Mouse (Mus musculus) lung, embryonic 14.5 days (tissue): ENCODE results near the gene Krtcap2. TPM values are rescaled to one million over a fixed set of nuclear protein-coding genes. Genes with fewer than 3 reads are reported as not detected.
A peak's percentile ranks its signal among the peaks of the same experiment; 100 is the strongest.

Experiments used
- ATAC-seq: fragments of 200-750 bp; cut with Nextera tagmentation; 2 replicates; pipeline ENCODE4 v1.8.0; 2017; ENCODE audit warnings: mild to moderate bottlenecking, moderate TSS enrichment, moderate library complexity; ENCODE audit not compliant: insufficient read depth
- DNase-seq: peaks from one replicate; pipeline ENCODE4 v3.0.0-alpha.2; 2015
- H3K27ac ChIP-seq: fragments of 300-500 bp; sonication (generic); 2 replicates; pipeline ENCODE4 v1.5.1; 2014; ENCODE audit warnings: low read depth, mild to moderate bottlenecking, moderate library complexity
- H3K27me3 ChIP-seq: fragments of 300-500 bp; sonication (generic); 2 replicates; pipeline ENCODE4 v1.6.1; 2014; ENCODE audit warnings: low read length, control low read depth; ENCODE audit not compliant: insufficient read depth
- H3K36me3 ChIP-seq: fragments of 300-500 bp; sonication (generic); 2 replicates; pipeline ENCODE4 v1.6.1; 2014; ENCODE audit warnings: control low read depth; ENCODE audit not compliant: insufficient read depth
- H3K4me1 ChIP-seq: fragments of 300-500 bp; sonication (generic); 2 replicates; pipeline ENCODE4 v1.6.1; 2014; ENCODE audit warnings: antibody characterized with exemption, control low read depth; ENCODE audit not compliant: insufficient read depth
- H3K4me2 ChIP-seq: fragments of 300-500 bp; sonication (generic); 2 replicates; pipeline ENCODE4 v1.6.1; 2014; ENCODE audit warnings: mild to moderate bottlenecking
- H3K4me3 ChIP-seq: fragments of 300-500 bp; sonication (generic); 2 replicates; pipeline ENCODE4 v1.5.1; 2014; ENCODE audit warnings: low read depth, low read length
- H3K9ac ChIP-seq: fragments of 300-500 bp; sonication (generic); 2 replicates; pipeline ENCODE4 v1.6.1; 2014
- H3K9me3 ChIP-seq: fragments of 300-500 bp; sonication (generic); 2 replicates; pipeline ENCODE4 v1.6.1; 2016; ENCODE audit warnings: low read depth, low read length, control low read depth
- CTCF ChIP-seq: IDR thresholded peaks from 2 replicates; pipeline ENCODE4 v1.5.1; 2016; ENCODE audit warnings: antibody characterized with exemption, low read depth
- WGBS: fragments of 180-500 bp; shearing (Covaris S2); extraction: QIAGEN DNeasy Blood & Tissue Kit; methylation state at CpG from one replicate; pipeline ENCODE4 v1.1.7; 2014; 5-methylcytosine and 5-hydroxymethylcytosine counted together
- polyA plus RNA-seq: library from polyadenylated mRNA; unstranded; fragments of >200 nt; fragmentation: Nextera tagmentation; extraction: Ambion mirVana; gene quantifications from 2 replicates; pipeline ENCODE4 v1.2.1, GENCODE M21; 2014

Gene Krtcap2
- polyA plus RNA-seq = 293 and 312 TPM in 2 replicates

- peak within 1 kb of the TSS; percentile 80 for H3K9ac ChIP-seq
- H3K4me3 ChIP-seq = peak within 1 kb of the TSS; percentile 78
- H3K36me3 ChIP-seq = peaks cover 12% of the 10 kb centered on the region
- H3K27ac ChIP-seq = peak within 1 kb of the TSS; percentile 72
- H3K4me2 ChIP-seq = peak within 1 kb of the TSS; percentile 88
- peaks cover 15% of the 10 kb centered on the region; the same call in 1 of the 2 replicates for H3K27me3 ChIP-seq
- TF ChIP-seq CTCF = no peak
- H3K9me3 ChIP-seq = no peaks in the 10 kb centered on the region
- DNase-seq = peak; percentile 30
- H3K4me1 ChIP-seq = peaks cover 6% of the 10 kb centered on the region
- WGBS = 5% methylated on average over 20 of the region's 20 CpGs
- peak; percentile 16 for ATAC-seq
Observed at GRCm38 (mm10) chr3:89245688-89246171, at the start of gene Krtcap2. Gene Krtcap2 (plus strand): TSS chr3:89245966.

- H3K27me3 ChIP-seq = no peaks in the 10 kb centered on the region
- peak overlapping the region; percentile 63 for H3K9ac ChIP-seq
- H3K4me2 ChIP-seq = peak overlapping the region; percentile 69
- peak overlapping the region; percentile 39 for H3K4me3 ChIP-seq
- WGBS = 8% methylated on average over 33 of the region's 33 CpGs
- H3K4me1 ChIP-seq = no peaks in the 10 kb centered on the region
- DNase-seq = peak; percentile 95
- H3K27ac ChIP-seq = peak overlapping the region; percentile 80
- no peaks in the 10 kb centered on the region for H3K36me3 ChIP-seq
- peak; percentile 97 for ATAC-seq
- TF ChIP-seq CTCF = peak; percentile 63
- H3K9me3 ChIP-seq = no peaks in the 10 kb centered on the region
Observed at GRCm38 (mm10) chr3:89195979-89196877, 49.5 kb upstream of the Krtcap2 start.

- 75% methylated on average over 3 of the region's 3 CpGs for WGBS
- no peaks in the 10 kb centered on the region for H3K9me3 ChIP-seq
Observed at GRCm38 (mm10) chr3:89199839-89200238, 45.9 kb upstream of the Krtcap2 start.

GRCm38 (mm10) chr3:89202253-89203141, 43.3 kb upstream of the Krtcap2 start, which contains the start of gene Gba:
Gene Gba (plus strand): TSS chr3:89202928.
- WGBS = 23% methylated on average over 13 of the region's 13 CpGs
- H3K27ac ChIP-seq = 0 out of 2 replicates have a peak within 1 kb of the TSS, but pooled peaks have one; percentile 16
- peak; percentile 90 for ATAC-seq
- peak within 1 kb of the TSS; percentile 78 for H3K4me2 ChIP-seq
- TF ChIP-seq CTCF = no peak
- peak within 1 kb of the TSS; percentile 59 for H3K9ac ChIP-seq
- no peaks in the 10 kb centered on the region for H3K27me3 ChIP-seq
- H3K36me3 ChIP-seq = peaks cover 23% of the 10 kb centered on the region
- peak; percentile 97 for DNase-seq
- H3K9me3 ChIP-seq = no peaks in the 10 kb centered on the region
- peak within 1 kb of the TSS; percentile 55 for H3K4me3 ChIP-seq
- peaks cover 5% of the 10 kb centered on the region; the same call in 1 of the 2 replicates for H3K4me1 ChIP-seq

More at GRCm38 (mm10) chr3:89199839-89200238, 45.9 kb upstream of the Krtcap2 start:
- Histone ChIP-seq H3K36me3 (no peaks in the 10 kb centered on the region), H3K27me3 (no peaks in the 10 kb centered on the region), H3K27ac (no peak overlapping the region), H3K4me1 (peaks cover 5% of the 10 kb centered on the region; the same call in 1 of the 2 replicates), H3K9ac (no peak overlapping the region), H3K4me2 (no peak overlapping the region), H3K4me3 (no peak overlapping the region)
- no peak for TF ChIP-seq CTCF
- no peak for ATAC-seq
- no peak for DNase-seq

- no peaks in the 10 kb centered on the region for H3K9me3 ChIP-seq
- peaks cover 29% of the 10 kb centered on the region for H3K36me3 ChIP-seq
- WGBS = 34% methylated on average over 5 of the region's 5 CpGs
- TF ChIP-seq CTCF = no peak
- peak overlapping the region; percentile 55 for H3K4me3 ChIP-seq
- peak overlapping the region; percentile 78 for H3K4me2 ChIP-seq
- peak overlapping the region; percentile 59 for H3K9ac ChIP-seq
- no peaks in the 10 kb centered on the region for H3K27me3 ChIP-seq
- H3K4me1 ChIP-seq = peaks cover 5% of the 10 kb centered on the region; the same call in 1 of the 2 replicates
- 0 out of 2 replicates have a peak overlapping the region, but pooled peaks have one; percentile 0 for H3K27ac ChIP-seq
- no peak for DNase-seq
- peak; percentile 19; the same call in 1 of the 2 replicates for ATAC-seq
Observed at GRCm38 (mm10) chr3:89203142-89203514, 42.6 kb upstream of the Krtcap2 start.

GRCm38 (mm10) chr3:89206079-89206478, 39.7 kb upstream of the Krtcap2 start:
- DNase-seq (no peak), ATAC-seq (no peak)
- WGBS = 90% methylated on average over 7 of the region's 7 CpGs
- H3K4me3 ChIP-seq = no peak overlapping the region
- peaks cover 5% of the 10 kb centered on the region; the same call in 1 of the 2 replicates for H3K4me1 ChIP-seq
- H3K27me3 ChIP-seq = no peaks in the 10 kb centered on the region
- no peak overlapping the region for H3K27ac ChIP-seq
- H3K9ac ChIP-seq = no peak overlapping the region
- no peak overlapping the region for H3K4me2 ChIP-seq
- TF ChIP-seq CTCF = no peak
- H3K9me3 ChIP-seq = no peaks in the 10 kb centered on the region
- H3K36me3 ChIP-seq = peaks cover 58% of the 10 kb centered on the region
